Mouse (Mus musculus) gastrocnemius, adult 8-10 months (tissue): ENCODE results near the gene Gm20388. TPM values are rescaled to one million over a fixed set of nuclear protein-coding genes. Genes with fewer than 3 reads are reported as not detected.
A peak's percentile ranks its signal among the peaks of the same experiment; 100 is the strongest.
"Not testable (repeated sequence)": the region's sequence is repeated elsewhere in the genome, so short reads cannot be mapped to it uniquely, and the experiment has no call there.

Source experiments
- DNase-seq, 2 experiments: peaks; one replicate each; pipeline ENCODE4 v3.0.0; 2022; ENCODE audit warnings: low spot score in 2 of 2
- total RNA-seq, 4 experiments: library from RNA; stranded (reverse); gene quantifications; 2 replicates each; pipeline ENCODE4 v1.2.4; 2022

The Gm20388 gene
- total RNA-seq, 4 experiments from 2014 or later, result 4.4 to 20.0 (median 7.9) TPM; not detected in 1

GRCm38 (mm10) chr8:123799434-123799833 lies 3888.8 kb downstream of the Gm20388 start:
- no peak for DNase-seq

- DNase-seq, result no peak
Observed at GRCm38 (mm10) chr8:123799885-123800284, 3889.2 kb downstream of the Gm20388 start.

- no peak for DNase-seq
Observed at GRCm38 (mm10) chr8:123800867-123801266, 3890.2 kb downstream of the Gm20388 start.

GRCm38 (mm10) chr8:123801538-123801937 lies 3890.9 kb downstream of the Gm20388 start:
- no peak for DNase-seq

GRCm38 (mm10) chr8:123803639-123804038 lies 3893.0 kb downstream of the Gm20388 start:
- DNase-seq, result no peak

- DNase-seq, result no peak
Observed at GRCm38 (mm10) chr8:123804586-123804985, 3893.9 kb downstream of the Gm20388 start.

- DNase-seq, result no peak
Observed at GRCm38 (mm10) chr8:123805209-123805717, 3894.6 kb downstream of the Gm20388 start.

GRCm38 (mm10) chr8:123805718-123806373 lies 3895.2 kb downstream of the Gm20388 start, which contains the start of gene Rab4a:
Rab4a (plus strand) TSS chr8:123805985.
- peak; percentile 57 to 75 for DNase-seq

GRCm38 (mm10) chr8:123806374-123806935 lies 3895.8 kb downstream of the Gm20388 start:
- no peak for DNase-seq

- no peak for DNase-seq
Observed at GRCm38 (mm10) chr8:123807024-123807431, 3896.4 kb downstream of the Gm20388 start.

- DNase-seq, result no peak
Observed at GRCm38 (mm10) chr8:123807852-123808573, 3897.4 kb downstream of the Gm20388 start.

GRCm38 (mm10) chr8:123808671-123809070 lies 3898.0 kb downstream of the Gm20388 start:
- DNase-seq, result no peak

GRCm38 (mm10) chr8:123809342-123809741 lies 3898.7 kb downstream of the Gm20388 start:
- DNase-seq, result not testable (repeated sequence)

- no peak for DNase-seq
Observed at GRCm38 (mm10) chr8:123812227-123812626, 3901.6 kb downstream of the Gm20388 start.

GRCm38 (mm10) chr8:123813173-123813891 lies 3902.7 kb downstream of the Gm20388 start:
- peak in 1 of 2 experiments; percentile 30 for DNase-seq

- no peak for DNase-seq
Observed at GRCm38 (mm10) chr8:123813892-123814266, 3903.2 kb downstream of the Gm20388 start.

GRCm38 (mm10) chr8:123815325-123815724 lies 3904.7 kb downstream of the Gm20388 start:
- DNase-seq, result no peak

- DNase-seq, result no peak
Observed at GRCm38 (mm10) chr8:123816939-123817338, 3906.3 kb downstream of the Gm20388 start.

- no peak for DNase-seq
Observed at GRCm38 (mm10) chr8:123817747-123818146, 3907.1 kb downstream of the Gm20388 start.

GRCm38 (mm10) chr8:123819683-123820610 lies 3909.3 kb downstream of the Gm20388 start:
- DNase-seq, result no peak
